Mouse (Mus musculus) limb, embryonic 14.5 days (tissue): ENCODE measurements at regions not wholly inside any gene's neighbourhood (a gene's known extent, or its start where the extent isn't known, plus 50 kb on each side); places are given as distances from the start of the nearest gene placed in this dataset.
A peak's percentile ranks its signal among the peaks of the same experiment; 100 is the strongest.

Source experiments
- ATAC-seq: fragments of 200-750 bp; cut with Nextera tagmentation; 2 replicates; pipeline ENCODE4 v1.8.0; 2017; ENCODE audit warnings: low read depth, moderate number of reproducible peaks, moderate TSS enrichment; ENCODE audit not compliant: low FRiP score
- DNase-seq: peaks from one replicate; pipeline ENCODE4 v3.0.0-alpha.2; 2015; ENCODE audit warnings: low spot score
- H3K27ac ChIP-seq: fragments of 300-500 bp; sonication (generic); replicated peaks from 2 replicates; pipeline ENCODE4 v1.5.1; 2014; ENCODE audit warnings: low read depth, mild to moderate bottlenecking, low read length, moderate library complexity, mixed read lengths
- H3K27me3 ChIP-seq: fragments of 300-500 bp; sonication (generic); 2 replicates; pipeline ENCODE4 v1.6.1; 2014; ENCODE audit warnings: low read length, mixed read lengths; ENCODE audit not compliant: control insufficient read depth, insufficient read depth
- H3K36me3 ChIP-seq: fragments of 300-500 bp; sonication (generic); 2 replicates; pipeline ENCODE4 v1.6.1; 2014; ENCODE audit warnings: mild to moderate bottlenecking, low read length, moderate library complexity, mixed read lengths; ENCODE audit not compliant: control insufficient read depth, insufficient read depth
- H3K4me1 ChIP-seq: fragments of 300-500 bp; sonication (generic); 2 replicates; pipeline ENCODE4 v1.6.1; 2014; ENCODE audit warnings: antibody characterized with exemption, low read length, mixed read lengths; ENCODE audit not compliant: control insufficient read depth, insufficient read depth
- H3K4me2 ChIP-seq: fragments of 300-500 bp; sonication (generic); replicated peaks from 2 replicates; pipeline ENCODE4 v1.6.1; 2014; ENCODE audit warnings: low read depth, mild to moderate bottlenecking, low read length, moderate library complexity; ENCODE audit not compliant: severe bottlenecking
- H3K4me3 ChIP-seq: fragments of 300-500 bp; sonication (generic); replicated peaks from 2 replicates; pipeline ENCODE4 v1.5.1; 2014; ENCODE audit warnings: low read length
- H3K9ac ChIP-seq: fragments of 300-500 bp; sonication (generic); 2 replicates; pipeline ENCODE4 v1.6.1; 2014; ENCODE audit warnings: mild to moderate bottlenecking, low read depth, low read length, moderate library complexity; ENCODE audit not compliant: severe bottlenecking
- H3K9me3 ChIP-seq: fragments of 300-500 bp; sonication (generic); 2 replicates; pipeline ENCODE4 v1.6.1; 2016; ENCODE audit warnings: low read length; ENCODE audit not compliant: control insufficient read depth
- POLR2A ChIP-seq: fragments of 200-500 bp; IDR thresholded peaks from 2 replicates; pipeline ENCODE4 v1.8.0; 2012; ENCODE audit warnings: inconsistent platforms, mild to moderate bottlenecking, moderate library complexity, borderline replicate concordance; ENCODE audit not compliant: insufficient read depth, insufficient read length; ENCODE audit errors: extremely low read depth
- WGBS: fragments of 180-500 bp; shearing (Covaris S2); extraction: QIAGEN DNeasy Blood & Tissue Kit; methylation state at CpG from one replicate; pipeline ENCODE4 v1.1.7; 2014; 5-methylcytosine and 5-hydroxymethylcytosine counted together

DNA sequence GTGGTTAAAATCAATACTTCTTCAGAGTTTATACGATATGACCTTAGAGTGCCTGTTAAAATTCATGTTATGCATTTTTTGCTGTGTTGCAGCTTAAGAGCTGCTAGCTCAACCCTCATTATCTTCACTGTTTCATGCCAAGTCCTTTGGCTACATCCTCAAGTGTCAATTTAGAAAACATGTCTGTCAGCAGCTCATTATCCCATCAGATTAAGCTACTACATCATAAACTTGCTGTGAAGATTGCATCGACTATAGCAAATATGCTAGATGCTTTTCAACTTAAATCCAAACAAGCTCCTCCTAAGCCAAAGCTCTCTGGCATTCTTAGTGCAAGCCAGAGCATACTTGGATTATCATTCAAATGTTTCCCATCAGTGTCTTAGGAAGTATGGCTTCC, 811.1 kb downstream of the Rfpl4b start:
- ATAC-seq: no peak
- no peak for TF ChIP-seq POLR2A
- peak; percentile 27 for DNase-seq

DNA sequence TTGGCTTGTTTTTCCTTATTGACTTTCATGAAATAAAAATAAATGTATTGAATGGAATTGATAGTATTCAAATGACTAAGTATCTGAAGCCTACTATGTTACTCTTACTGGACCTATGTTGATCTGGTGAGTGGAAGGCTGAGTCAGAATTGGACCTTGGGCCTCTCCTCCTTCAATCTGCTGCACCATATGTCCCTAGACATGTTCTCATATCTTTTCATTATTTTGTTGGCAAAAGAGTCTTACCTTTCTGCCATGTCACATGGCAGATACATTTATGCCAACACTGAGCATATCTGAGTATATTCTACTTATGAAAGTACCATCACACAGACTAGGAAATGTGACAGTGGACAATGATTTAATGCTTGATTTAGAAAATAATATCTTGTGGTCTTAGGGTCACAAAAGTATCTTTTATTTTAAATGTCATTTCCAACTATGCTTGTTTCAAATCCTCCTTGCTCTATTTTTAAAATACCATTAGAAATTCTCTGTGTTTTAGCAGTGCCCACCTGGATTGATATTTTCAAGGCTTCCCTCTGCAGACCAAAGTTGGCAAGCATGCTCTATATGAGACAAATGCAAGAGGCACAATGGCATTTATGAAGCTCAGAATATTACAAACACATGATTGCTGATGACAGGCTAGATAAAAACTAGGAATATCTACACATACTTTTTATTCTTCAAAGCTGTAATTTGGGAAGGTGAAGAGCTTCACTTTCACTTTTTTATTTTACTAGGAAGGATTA, 825.7 kb downstream of the Rfpl4b start:
- no peak for ATAC-seq
- Histone ChIP-seq H3K4me1 (no peaks in the 10 kb centered on the region), H3K4me3 (no peak overlapping the region), H3K36me3 (no peaks in the 10 kb centered on the region), H3K9ac (no peak overlapping the region), H3K27me3 (no peaks in the 10 kb centered on the region), H3K9me3 (no peaks in the 10 kb centered on the region), H3K27ac (no peak overlapping the region), H3K4me2 (no peak overlapping the region)
- no peak for TF ChIP-seq POLR2A
- no peak for DNase-seq

More for the DNA sequence above, 811.1 kb downstream of the Rfpl4b start:
- Histone ChIP-seq H3K27me3 (no peaks in the 10 kb centered on the region), H3K4me1 (no peaks in the 10 kb centered on the region), H3K4me2 (no peak overlapping the region), H3K27ac (no peak overlapping the region), H3K9me3 (no peaks in the 10 kb centered on the region), H3K36me3 (no peaks in the 10 kb centered on the region), H3K4me3 (no peak overlapping the region), H3K9ac (no peak overlapping the region)
- 56% methylated on average over 2 of the region's 2 CpGs for WGBS

DNA sequence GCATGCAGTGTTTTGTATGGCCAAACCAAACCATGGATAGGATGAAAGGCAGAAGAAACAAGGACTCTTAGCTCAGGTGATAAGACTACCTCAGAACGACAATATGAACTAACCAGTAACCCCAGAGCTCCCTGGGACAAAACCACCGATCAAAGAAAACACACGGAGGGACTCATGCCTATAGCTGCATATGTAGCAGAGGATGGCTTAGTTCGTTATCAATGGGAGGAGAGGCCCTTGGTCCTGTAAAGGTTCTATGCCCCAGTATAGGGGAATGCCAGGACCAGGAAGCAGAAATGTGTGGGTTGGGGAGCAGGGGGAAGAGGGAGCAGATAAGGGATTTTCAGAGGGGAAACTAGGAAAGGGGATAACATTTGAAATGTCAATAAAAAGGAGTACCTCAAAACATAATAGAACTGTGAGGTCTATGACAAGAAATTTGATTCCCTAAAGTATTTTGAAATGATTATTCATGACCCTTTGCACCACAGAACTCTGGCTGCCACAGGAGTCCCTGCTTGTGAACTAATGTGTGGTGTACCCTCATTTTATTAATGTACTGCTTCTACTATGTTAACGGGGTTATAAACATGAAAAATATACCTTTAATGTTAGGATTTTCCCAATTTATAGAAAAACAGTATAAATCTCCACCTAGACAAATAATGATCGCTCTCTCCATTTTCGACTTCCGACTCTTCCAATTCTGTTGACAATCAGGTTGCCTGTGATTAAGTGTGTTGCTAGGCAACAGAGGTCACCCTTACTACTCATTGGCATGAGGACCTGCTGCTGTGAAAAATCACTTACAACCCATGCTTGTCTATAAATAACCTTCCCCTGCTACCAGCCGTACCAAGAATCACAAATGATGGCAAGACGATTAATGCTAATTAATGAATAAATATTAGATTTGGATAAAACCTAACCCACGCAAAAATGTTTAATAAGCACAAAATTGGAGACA, 833.0 kb downstream of the Rfpl4b start:
- 58% methylated on average over 11 of the region's 11 CpGs for WGBS
- no peak for DNase-seq
- H3K36me3 ChIP-seq: no peaks in the 10 kb centered on the region
- no peaks in the 10 kb centered on the region for H3K9me3 ChIP-seq
- TF ChIP-seq POLR2A: no peak
- H3K27me3 ChIP-seq: no peaks in the 10 kb centered on the region
- no peak overlapping the region for H3K9ac ChIP-seq
- no peaks in the 10 kb centered on the region; the same call in 1 of the 2 replicates for H3K4me1 ChIP-seq
- H3K27ac ChIP-seq: no peak overlapping the region
- H3K4me2 ChIP-seq: no peak overlapping the region
- no peak for ATAC-seq
- H3K4me3 ChIP-seq: no peak overlapping the region

DNA sequence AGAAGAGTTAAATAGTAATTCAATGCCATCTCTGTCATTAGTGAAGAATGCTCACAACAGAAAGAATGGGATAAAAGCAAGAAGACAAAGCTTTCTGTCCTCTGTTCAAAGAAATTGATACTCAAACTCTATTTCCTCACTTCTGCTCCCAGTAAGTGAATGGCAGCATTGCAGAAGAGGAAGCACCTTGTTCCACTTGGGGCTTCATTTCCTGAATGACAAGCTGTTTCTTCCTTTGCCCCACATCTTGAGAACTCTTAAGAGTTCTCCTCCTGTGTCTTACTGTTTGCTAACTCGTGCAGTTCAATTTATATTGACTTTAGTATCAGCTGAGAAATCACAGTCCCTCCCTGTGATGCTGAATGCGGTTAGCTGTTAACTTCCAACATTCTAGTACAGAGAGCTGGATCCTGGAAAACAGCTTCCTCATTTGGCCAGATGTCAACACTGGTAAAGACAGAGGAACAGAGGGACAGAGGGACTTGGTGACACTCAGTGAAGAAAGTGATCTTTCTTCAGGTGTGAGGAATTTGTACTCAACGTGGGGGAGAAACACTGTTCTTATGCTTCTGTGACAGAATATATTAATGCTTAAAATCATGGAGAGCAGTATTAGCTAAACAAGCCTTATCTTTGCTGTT, 840.3 kb upstream of the Marcks start:
- H3K4me3 ChIP-seq: no peak overlapping the region
- no peaks in the 10 kb centered on the region for H3K27me3 ChIP-seq
- no peaks in the 10 kb centered on the region for H3K9me3 ChIP-seq
- no peak overlapping the region for H3K27ac ChIP-seq
- no peak overlapping the region for H3K9ac ChIP-seq
- no peaks in the 10 kb centered on the region for H3K36me3 ChIP-seq
- 64% methylated on average over 3 of the region's 3 CpGs for WGBS
- no peak for ATAC-seq
- H3K4me2 ChIP-seq: no peak overlapping the region
- no peak for DNase-seq
- no peak for TF ChIP-seq POLR2A
- no peaks in the 10 kb centered on the region for H3K4me1 ChIP-seq

DNA sequence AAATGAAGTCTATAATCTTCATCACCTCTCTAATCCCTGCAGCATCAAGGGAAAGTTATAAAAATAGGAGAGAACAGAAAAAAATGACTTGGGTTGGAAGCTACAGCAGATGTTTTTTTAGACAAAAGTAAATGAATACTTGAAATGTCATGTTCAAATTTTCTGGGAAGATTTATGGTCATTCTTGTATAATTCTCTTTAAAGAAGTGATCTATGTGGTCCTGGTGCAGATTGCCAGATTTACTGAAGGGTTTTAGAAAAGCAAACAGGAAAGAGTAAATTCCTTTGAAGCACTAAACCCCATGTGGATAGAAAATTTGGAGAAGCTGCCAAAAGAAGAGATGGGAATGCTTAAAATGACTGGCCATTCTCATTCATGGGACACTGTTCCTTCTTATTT, 821.3 kb upstream of the Marcks start:
- Histone ChIP-seq H3K4me3 (no peak overlapping the region), H3K9ac (no peak overlapping the region), H3K9me3 (no peaks in the 10 kb centered on the region), H3K36me3 (no peaks in the 10 kb centered on the region), H3K27ac (no peak overlapping the region), H3K27me3 (no peaks in the 10 kb centered on the region), H3K4me1 (no peaks in the 10 kb centered on the region), H3K4me2 (no peak overlapping the region)
- no peak for TF ChIP-seq POLR2A
- ATAC-seq (no peak), DNase-seq (peak; percentile 16)
